Mouse (Mus musculus) midbrain, postnatal 0 days (tissue): ENCODE measurements around the gene Evx1. TPM values are rescaled to one million over a fixed set of nuclear protein-coding genes. Genes with fewer than 3 reads are reported as not detected.

Source experiments
- ATAC-seq: fragments of 200-750 bp; cut with Nextera tagmentation; 2 replicates; pipeline ENCODE4 v1.8.0; 2017; ENCODE audit warnings: moderate number of reproducible peaks, mild to moderate bottlenecking, moderate TSS enrichment, moderate library complexity; ENCODE audit not compliant: low FRiP score
- DNase-seq: peaks from one replicate; pipeline ENCODE4 v3.0.0-alpha.2; 2015; ENCODE audit warnings: low spot score
- H3K27ac ChIP-seq: fragments of 300-500 bp; sonication (generic); 2 replicates; pipeline ENCODE4 v1.5.1; 2014; ENCODE audit warnings: low read depth, mild to moderate bottlenecking, low read length, mixed read lengths
- H3K27me3 ChIP-seq: fragments of 300-500 bp; sonication (generic); 2 replicates; pipeline ENCODE4 v1.6.1; 2014; ENCODE audit warnings: low read length, control low read depth, mixed read lengths; ENCODE audit not compliant: insufficient read depth
- H3K36me3 ChIP-seq: fragments of 300-500 bp; sonication (generic); 2 replicates; pipeline ENCODE4 v1.6.1; 2014; ENCODE audit warnings: low read length, control low read depth, mixed read lengths; ENCODE audit not compliant: insufficient read depth
- H3K4me1 ChIP-seq: fragments of 300-500 bp; sonication (generic); 2 replicates; pipeline ENCODE4 v1.6.1; 2014; ENCODE audit warnings: mild to moderate bottlenecking, control low read depth, antibody characterized with exemption, low read length, mixed read lengths; ENCODE audit not compliant: insufficient read depth
- H3K4me2 ChIP-seq: fragments of 300-500 bp; sonication (generic); 2 replicates; pipeline ENCODE4 v1.6.1; 2014; ENCODE audit warnings: low read depth, mild to moderate bottlenecking, low read length, mixed read lengths; ENCODE audit not compliant: poor library complexity, severe bottlenecking
- H3K4me3 ChIP-seq: fragments of 300-500 bp; sonication (generic); 2 replicates; pipeline ENCODE4 v1.5.1; 2014; ENCODE audit warnings: low read depth, mild to moderate bottlenecking, low read length, moderate library complexity
- H3K9ac ChIP-seq: fragments of 300-500 bp; sonication (generic); replicated peaks from 2 replicates; pipeline ENCODE4 v1.6.1; 2014; ENCODE audit warnings: mild to moderate bottlenecking, low read length, moderate library complexity, mixed read lengths; ENCODE audit not compliant: poor library complexity, severe bottlenecking
- H3K9me3 ChIP-seq: fragments of 300-500 bp; sonication (generic); 2 replicates; pipeline ENCODE4 v1.6.1; 2016; ENCODE audit warnings: low read length, control low read depth
- CTCF ChIP-seq: IDR thresholded peaks from 2 replicates; pipeline ENCODE4 v1.5.1; 2016; ENCODE audit warnings: antibody characterized with exemption, mild to moderate bottlenecking
- WGBS: fragments of 180-500 bp; shearing (Covaris S2); extraction: QIAGEN DNeasy Blood & Tissue Kit; methylation state at CpG from one replicate; pipeline ENCODE4 v1.1.7; 2014; 5-methylcytosine and 5-hydroxymethylcytosine counted together
- polyA plus RNA-seq: library from polyadenylated mRNA; unstranded; fragments of >200 nt; fragmentation: Nextera tagmentation; extraction: Ambion mirVana; gene quantifications from 2 replicates; pipeline ENCODE4 v1.2.1, GENCODE M21; 2015
- total RNA-seq: library from RNA; depleted of rRNA; stranded (reverse); fragments of >200 nt; gene quantifications from 2 replicates; pipeline ENCODE4 v1.2.3, GENCODE M21; 2014; rRNA removed

Evx1 gene
- total RNA-seq (1.0 and 2.2 TPM in 2 replicates), polyA plus RNA-seq (0.85 and 1.0 TPM in 2 replicates)

GRCm38 (mm10) chr6:52313391-52314303, at the start of gene Evx1:
TSS of gene Evx1 (plus strand) at chr6:52313498.
- Histone ChIP-seq H3K27me3 (peaks cover 83% of the 10 kb centered on the region), H3K4me2 (no peak within 1 kb of the TSS), H3K27ac (no peak within 1 kb of the TSS), H3K36me3 (no peaks in the 10 kb centered on the region), H3K9me3 (no peaks in the 10 kb centered on the region), H3K4me1 (no peaks in the 10 kb centered on the region), H3K4me3 (peak within 1 kb of the TSS; percentile 13), H3K9ac (no peak within 1 kb of the TSS; the same call in 1 of the 2 replicates)
- no peak for TF ChIP-seq CTCF
- no peak for DNase-seq
- no peak for ATAC-seq
- 2% methylated on average over 53 of the region's 59 CpGs for WGBS

DNA sequence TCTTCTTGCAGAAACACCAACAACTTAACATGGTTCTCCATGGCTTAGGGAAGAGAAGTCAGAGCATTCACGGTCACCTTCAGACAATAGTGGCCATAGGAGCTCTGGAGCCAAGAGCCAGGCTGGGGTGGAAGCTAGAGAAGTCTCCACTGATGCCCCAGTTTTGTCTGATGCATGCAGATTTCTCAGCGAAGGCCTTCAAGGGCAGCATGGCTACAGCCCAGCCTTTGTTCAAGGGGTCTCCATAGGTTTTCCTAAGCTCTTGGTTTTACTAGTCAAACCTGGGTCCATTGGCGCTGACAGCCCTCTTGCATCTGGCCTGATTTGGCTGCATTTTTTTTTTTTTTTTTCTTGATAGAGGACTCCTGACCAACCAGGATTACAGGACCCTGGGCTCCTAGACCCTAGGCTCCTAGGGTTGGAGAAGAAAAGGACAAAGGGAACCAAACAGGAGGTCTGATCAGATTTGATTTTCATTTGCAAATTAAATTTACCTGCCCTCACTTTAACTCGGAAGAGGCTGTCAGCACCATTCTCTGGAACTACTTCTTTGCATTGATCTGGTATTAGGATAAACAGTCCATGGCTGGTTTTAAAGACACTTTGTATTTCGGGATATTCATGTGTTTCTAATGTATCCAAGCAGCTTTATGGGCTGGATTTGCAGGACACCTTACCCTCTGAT, 49.0 kb upstream of the Evx1 start:
- DNase-seq = no peak
- ATAC-seq = no peak

GRCm38 (mm10) chr6:52265306-52265912, 47.9 kb upstream of the Evx1 start:
- ATAC-seq (no peak), DNase-seq (no peak)
- no peaks in the 10 kb centered on the region for H3K9me3 ChIP-seq
- WGBS = under 1% methylated on average over 18 of the region's 18 CpGs
- no peak for TF ChIP-seq CTCF
- H3K4me2 ChIP-seq = no peak overlapping the region
- no peaks in the 10 kb centered on the region for H3K36me3 ChIP-seq
- peaks cover 93% of the 10 kb centered on the region for H3K27me3 ChIP-seq
- H3K9ac ChIP-seq = no peak overlapping the region
- no peak overlapping the region for H3K4me3 ChIP-seq
- H3K27ac ChIP-seq = no peak overlapping the region
- no peaks in the 10 kb centered on the region for H3K4me1 ChIP-seq

More for the DNA sequence above, 49.0 kb upstream of the Evx1 start:
- H3K36me3 ChIP-seq = no peaks in the 10 kb centered on the region
- H3K27ac ChIP-seq = no peak overlapping the region
- peaks cover 92% of the 10 kb centered on the region for H3K27me3 ChIP-seq
- no peak overlapping the region for H3K9ac ChIP-seq
- H3K4me1 ChIP-seq = no peaks in the 10 kb centered on the region
- H3K4me2 ChIP-seq = no peak overlapping the region
- no peak overlapping the region for H3K4me3 ChIP-seq
- no peak for TF ChIP-seq CTCF
- no peaks in the 10 kb centered on the region for H3K9me3 ChIP-seq
- WGBS = 3% methylated on average over 5 of the region's 5 CpGs

DNA sequence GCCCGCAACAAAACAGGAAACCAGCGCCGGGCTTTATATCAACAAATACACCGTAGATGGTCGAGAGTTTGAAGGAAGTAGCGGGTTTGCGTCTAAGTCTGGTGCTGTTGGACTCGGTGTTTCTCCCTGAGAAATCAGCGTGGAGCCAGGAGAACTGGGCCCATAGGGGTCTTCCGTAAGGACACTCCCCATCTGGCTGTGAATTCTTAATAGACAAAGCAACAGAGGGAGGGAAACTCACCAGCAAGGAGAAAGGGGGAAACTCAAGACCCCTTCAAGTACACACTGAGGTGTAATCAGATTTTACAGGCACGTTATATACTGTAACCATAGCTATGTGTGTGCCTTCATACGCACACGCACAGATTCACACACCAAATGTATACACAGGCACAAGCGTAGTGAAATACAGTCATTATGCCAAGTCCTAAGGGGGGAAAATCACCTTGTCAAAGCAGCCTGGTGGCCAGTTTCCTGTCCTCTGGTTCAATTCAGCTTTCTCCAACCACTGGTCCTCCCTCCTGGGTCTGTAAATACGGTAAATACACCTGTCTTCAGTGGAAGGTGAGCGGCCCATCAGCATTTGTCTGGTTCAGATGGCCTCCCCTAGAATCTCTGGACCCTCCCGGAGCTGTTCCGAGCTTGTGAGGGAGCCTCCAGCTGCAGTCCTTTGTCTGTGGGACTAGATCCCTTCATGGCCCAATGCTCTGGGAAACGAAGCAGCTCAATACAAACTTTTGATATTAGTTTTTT, 47.2 kb upstream of the Evx1 start:
- no peak for DNase-seq
- no peak overlapping the region for H3K9ac ChIP-seq
- no peak for ATAC-seq
- under 1% methylated on average over 19 of the region's 19 CpGs for whole genome bisulfite sequencing
- H3K4me3 ChIP-seq = no peak overlapping the region
- peaks cover 95% of the 10 kb centered on the region for H3K27me3 ChIP-seq
- no peaks in the 10 kb centered on the region for H3K36me3 ChIP-seq
- H3K27ac ChIP-seq = no peak overlapping the region
- no peak overlapping the region for H3K4me2 ChIP-seq
- H3K9me3 ChIP-seq = no peaks in the 10 kb centered on the region
- no peak for TF ChIP-seq CTCF
- no peaks in the 10 kb centered on the region; the same call in 1 of the 2 replicates for H3K4me1 ChIP-seq

GRCm38 (mm10) chr6:52266666-52266985, 46.7 kb upstream of the Evx1 start:
- WGBS = 2% methylated on average over 9 of the region's 9 CpGs
- H3K27me3 ChIP-seq = peaks cover 97% of the 10 kb centered on the region
- no peak overlapping the region for H3K4me2 ChIP-seq

More at GRCm38 (mm10) chr6:52266666-52266985, 46.7 kb upstream of the Evx1 start:
- Histone ChIP-seq H3K9me3 (no peaks in the 10 kb centered on the region), H3K9ac (no peak overlapping the region), H3K36me3 (no peaks in the 10 kb centered on the region), H3K4me1 (no peaks in the 10 kb centered on the region; the same call in 1 of the 2 replicates), H3K4me3 (no peak overlapping the region), H3K27ac (no peak overlapping the region)
- DNase-seq (no peak), ATAC-seq (no peak)
- TF ChIP-seq CTCF = no peak
